Mouse (Mus musculus) forelimb bud, embryonic 11.5 days (tissue): Measurements from ENCODE around the gene Galnt11.
"Not testable (repeated sequence)": the region's sequence is repeated elsewhere in the genome, so short reads cannot be mapped to it uniquely, and the experiment has no call there.

Experiments
- DNase-seq: peaks from one replicate; pipeline ENCODE4 v3.0.0-alpha.2; 2012; ENCODE audit warnings: low read depth, low spot score

Galnt11 gene

DNA sequence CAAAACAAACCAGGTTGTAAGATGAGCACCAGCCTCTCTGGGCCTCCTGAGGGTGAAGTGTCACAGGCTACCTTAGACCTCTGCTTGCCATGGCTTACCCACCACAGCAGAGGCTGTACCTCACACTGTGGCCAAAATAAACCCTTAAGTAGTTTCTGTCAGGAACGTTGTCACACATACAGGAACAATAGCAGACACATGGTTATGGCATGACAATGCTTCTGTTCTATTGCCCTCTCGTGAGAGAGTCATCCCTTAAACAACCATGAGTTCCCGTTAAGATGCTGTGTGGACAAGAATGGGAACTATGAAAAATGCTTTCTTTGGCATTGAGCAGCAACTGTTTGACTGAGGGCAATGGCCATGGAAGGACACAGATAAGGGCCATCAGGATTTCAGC is at the start of gene Galnt11:
Gene Galnt11 (plus strand): TSS at position 301 of the 400 bp plus-strand sequence.
- DNase-seq: no peak

DNA sequence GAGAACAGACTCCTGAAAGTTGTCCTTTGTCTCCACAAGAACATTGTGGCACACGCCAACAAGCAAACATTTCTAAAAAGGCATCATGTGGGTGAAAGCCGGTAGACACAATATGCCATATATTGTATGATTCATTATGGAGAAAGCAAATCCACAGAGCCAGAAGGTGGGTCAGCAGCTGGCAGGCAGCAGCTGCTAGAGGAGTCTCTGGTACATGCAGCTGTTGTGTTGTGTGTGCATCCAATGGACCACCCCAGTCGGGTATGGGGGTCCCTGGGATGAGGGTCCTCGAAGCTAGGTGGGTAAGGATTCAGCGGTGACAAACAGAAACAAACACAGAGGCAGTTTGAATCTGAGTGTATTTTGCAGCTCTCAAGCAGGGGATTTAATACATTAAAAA is 43.8 kb upstream of the Galnt11 start:
- DNase-seq: not testable (repeated sequence)

DNA sequence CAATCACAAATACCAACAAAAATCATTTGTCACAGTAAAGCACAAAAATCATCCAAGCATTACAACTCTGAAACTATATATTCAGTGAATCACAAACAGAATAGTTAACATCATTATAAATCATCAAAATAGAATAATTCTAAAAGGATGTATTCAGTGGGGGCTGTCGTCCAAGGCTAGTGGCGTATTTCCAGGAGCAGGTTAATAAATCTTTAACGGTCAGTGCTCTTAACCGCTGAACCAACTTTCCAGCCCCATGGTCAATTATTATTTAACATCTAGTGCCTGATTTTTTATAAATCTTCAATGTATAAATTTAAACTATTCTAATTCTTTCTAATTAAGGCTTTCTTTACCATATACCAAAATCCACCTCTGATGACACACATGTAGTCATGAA is 43.2 kb upstream of the Galnt11 start:
- DNase-seq: not testable (repeated sequence)

DNA sequence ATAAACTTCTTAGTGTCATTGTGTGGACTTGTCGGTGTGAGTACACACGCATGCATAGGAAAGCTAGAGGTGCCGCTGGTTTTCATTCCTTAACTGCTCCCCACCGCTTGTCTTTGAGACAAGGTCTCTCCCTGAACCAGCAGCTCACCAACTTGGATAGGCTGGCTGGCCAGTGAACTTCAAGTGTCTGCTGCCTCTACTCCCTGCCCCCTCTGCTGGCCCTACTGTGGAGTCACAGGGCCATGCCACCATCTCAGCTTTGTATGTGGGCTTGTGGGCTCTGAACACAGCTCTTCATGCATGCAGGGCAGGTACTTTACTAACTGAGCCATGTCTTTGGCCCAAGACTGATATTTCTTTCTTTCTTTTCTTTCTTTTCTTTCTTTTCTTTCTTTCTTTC is 42.4 kb upstream of the Galnt11 start:
- DNase-seq: no peak

GRCm38 (mm10) chr5:25179936-25180488 is 41.7 kb upstream of the Galnt11 start:
- no peak for DNase-seq

GRCm38 (mm10) chr5:25181004-25181531 is 40.6 kb upstream of the Galnt11 start, which contains the start of gene Galntl5:
Gene Galntl5 (plus strand): TSS chr5:25181460.
- peak; percentile 18 for DNase-seq

DNA sequence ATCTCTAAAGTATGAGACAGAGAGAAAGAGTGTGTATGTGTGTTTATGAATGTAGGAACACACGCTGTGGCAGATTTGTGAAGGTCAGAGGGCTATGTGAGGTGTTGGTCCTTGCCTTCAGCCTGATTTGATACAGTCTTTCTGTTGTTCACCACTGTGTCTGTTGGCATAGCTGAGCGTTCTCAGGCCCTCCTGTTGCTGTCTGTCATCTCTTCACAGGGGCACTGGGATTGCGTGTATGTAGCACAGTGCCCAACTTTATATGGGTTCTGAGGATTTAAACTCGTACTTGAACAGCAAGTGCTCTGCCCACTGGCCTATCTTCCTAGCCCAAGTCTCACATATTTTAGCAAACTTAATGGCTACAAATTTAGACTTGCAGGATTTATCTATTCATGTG is 38.1 kb upstream of the Galnt11 start:
- no peak for DNase-seq

DNA sequence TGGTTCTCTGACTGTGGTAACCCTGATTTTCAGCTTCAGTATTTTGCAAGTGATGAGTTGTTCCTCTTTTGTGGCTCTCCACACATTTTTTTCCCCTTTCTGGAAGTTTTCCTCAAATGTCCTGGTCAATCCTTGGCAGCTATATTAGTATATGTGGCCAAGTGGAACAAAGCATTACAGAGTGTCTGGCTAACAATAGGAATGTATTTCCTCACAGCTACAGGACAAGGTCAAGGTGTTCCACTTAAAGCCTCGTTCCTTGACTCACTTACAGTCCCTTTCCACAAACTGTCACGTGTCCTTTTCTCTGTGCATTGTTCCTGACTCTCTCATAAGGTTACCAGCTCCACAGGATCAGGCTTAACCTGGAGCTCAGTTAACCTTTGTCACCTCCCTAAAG is 37.1 kb upstream of the Galnt11 start:
- no peak for DNase-seq

DNA sequence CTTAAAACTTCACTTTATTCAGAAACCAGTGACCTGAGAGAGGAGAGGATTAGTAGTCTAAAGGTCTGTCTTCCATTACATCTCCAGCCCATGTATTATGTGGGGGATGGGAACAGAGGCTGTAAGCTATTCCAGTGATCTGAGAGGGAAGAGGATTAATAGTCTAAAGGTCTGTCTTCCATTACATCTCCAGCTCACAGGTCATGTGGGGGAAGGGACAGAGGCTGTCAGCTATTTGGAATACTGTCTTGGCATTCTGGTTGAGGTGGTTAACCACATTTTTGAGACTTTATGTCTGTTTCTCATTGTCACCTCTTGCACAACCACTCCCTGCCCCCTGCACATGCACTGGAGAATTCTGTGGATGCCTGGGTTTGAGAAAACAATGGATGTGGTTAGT is 34.0 kb upstream of the Galnt11 start:
- no peak for DNase-seq

DNA sequence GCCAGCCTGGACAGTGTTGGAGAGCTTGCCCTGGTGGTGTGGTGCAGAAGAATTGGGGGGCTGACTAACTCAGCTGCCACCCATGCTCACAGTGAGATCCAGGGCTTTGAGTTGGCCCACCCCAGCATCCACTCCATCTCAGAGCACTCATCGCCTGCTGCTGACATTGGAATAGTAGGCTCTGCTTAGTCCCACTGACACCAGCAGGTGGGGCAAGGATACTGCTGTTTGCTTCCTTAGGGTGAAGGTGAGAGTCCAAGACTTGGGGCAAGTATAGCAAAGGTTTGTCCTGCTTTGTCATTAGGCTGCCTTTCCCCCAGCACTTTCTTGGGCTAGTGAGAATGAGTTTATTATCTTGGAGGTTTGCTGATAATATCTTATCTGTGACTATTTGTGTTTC is 32.9 kb upstream of the Galnt11 start:
- no peak for DNase-seq

DNA sequence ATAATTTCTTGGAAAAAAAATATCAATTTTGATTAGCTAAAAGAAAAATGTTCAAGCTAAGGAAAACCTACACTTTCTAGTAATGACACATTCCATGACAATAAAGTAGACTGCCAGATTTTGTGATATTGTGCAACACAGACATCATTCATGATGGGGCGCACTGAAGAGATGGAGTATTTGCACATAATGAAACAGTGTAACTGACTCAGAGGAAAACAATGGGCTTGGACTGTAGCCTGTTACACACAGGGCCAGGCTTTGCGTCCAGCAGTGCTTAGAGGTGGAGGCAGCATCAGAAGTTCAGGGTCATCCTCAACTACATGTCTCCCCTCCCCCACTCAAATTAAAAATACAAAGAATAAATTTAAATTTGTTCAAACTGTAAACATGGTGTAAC is 31.2 kb upstream of the Galnt11 start:
- no peak for DNase-seq

- DNase-seq: no peak
Measured at GRCm38 (mm10) chr5:25211872-25212271, 9.8 kb upstream of the Galnt11 start.

GRCm38 (mm10) chr5:25213216-25213615 is 8.5 kb upstream of the Galnt11 start:
- DNase-seq: not testable (repeated sequence)

- no peak for DNase-seq
Measured at GRCm38 (mm10) chr5:25215006-25215405, 6.7 kb upstream of the Galnt11 start.

DNA sequence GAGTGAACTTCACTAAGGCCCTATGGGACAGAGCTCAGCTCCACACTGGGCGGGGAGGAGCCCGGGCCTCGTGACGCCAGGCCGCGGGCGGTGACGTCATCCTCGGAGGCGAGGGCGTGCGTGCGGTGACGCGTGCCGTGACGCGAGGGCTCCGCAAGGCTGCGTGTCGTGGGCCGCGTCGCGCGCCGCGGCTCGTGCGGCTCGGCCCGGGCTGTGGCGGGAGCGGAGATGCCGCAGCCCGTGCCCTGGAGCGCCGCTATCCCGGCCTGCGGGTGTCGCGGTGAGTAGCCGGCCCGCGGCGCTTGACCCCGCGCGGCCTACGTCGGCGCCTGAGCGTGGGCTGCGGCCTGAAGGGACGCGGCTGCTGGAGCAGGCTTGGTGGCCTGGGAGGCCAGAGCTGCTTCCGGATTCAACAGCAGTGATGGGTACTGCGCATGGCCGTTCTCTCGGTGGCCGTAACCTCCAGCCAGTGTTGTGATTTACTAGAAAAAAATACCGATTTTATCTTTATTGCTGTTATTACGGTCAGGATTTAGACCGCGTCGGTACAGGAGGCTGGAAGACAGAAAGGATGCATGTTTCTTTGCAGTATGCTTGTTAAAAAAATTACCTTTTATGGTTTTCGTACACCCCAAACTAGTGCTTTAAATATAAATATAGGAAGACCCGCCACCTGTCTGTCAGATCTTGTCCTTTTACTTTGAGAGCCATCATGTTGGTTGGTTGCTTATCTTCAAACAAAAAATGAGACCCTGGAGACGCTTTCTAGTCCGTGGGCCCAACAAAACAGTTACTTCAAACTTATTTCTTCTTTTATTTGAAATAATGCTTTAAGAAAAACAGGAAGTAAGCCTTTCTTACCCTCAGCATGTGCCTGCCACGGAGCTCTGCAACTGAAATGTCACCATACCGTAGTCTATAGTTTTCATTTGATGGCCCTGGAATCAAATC is 1.3 kb downstream of the Galnt11 start, which contains the start of gene E130116L18Rik:
Gene E130116L18Rik (minus strand): TSS at position 402 of the 951 bp plus-strand sequence.
- DNase-seq: peak; percentile 91

- not testable (repeated sequence) for DNase-seq
Measured at GRCm38 (mm10) chr5:25224377-25224776, 2.7 kb downstream of the Galnt11 start.

DNA sequence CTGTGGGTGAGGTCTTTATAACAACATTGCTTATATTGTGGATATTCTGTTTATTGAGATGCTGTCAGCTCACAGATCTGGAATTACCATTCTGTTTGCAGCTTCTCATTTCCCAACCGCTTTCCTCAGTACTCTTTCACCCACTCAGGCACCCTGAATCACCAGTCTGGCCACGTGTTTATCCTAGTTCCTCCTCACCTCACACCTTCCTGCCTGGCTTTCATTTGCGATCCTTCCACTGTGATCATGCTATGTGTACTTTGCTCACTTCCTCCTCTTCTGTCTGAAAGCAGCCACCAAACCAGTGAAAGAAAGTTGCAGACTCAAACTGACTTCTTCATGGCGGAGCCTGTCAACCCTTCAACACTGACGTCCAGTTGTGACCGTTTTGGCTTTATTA is 21.4 kb downstream of the Galnt11 start:
- no peak for DNase-seq

GRCm38 (mm10) chr5:25245806-25246472 is 24.2 kb downstream of the Galnt11 start:
- no peak for DNase-seq

GRCm38 (mm10) chr5:25246473-25246865 is 24.8 kb downstream of the Galnt11 start:
- no peak for DNase-seq

DNA sequence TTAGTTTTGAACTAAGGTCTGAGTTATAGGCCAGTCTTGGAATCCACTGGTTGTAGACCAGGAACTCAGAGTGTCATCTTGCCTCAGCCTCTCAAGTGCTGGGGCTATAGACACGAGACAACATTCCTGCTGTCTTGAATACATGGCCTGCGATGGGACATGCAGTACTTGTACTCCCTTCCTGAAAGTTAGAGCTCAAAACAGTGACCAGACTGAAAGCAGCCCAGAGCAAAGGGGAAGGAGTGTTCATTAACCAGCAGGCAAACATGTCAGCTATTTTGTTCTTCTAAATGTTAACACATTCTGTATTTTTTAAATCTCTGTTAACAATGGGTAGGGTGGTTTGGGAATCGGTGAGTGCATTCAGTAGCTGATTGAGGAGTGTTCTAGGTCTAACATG is 25.3 kb downstream of the Galnt11 start:
- DNase-seq: no peak

DNA sequence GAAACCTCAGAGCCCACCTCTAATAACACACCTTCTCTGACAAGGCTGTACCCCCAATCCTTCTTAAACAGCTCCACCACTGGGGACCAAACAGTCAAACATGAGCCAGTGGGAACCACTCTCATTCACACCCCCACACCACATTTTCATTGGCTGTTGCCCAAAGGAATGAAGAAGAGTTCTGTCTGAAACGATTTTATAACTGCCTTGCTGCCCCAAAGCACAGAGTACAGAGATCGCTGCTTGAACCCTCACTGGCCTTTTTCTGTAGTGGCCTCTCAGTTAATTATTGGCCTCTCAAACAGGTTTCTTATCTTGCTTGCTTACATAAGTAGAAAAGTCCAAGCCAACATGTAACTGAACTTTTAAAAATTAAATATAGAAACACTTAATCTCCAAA is 30.7 kb downstream of the Galnt11 start:
- no peak for DNase-seq
